Mouse (Mus musculus) spleen, adult 2 months (tissue): ENCODE results near the gene Fgfr2. TPM values are rescaled to one million over a fixed set of nuclear protein-coding genes. Genes with fewer than 3 reads are reported as not detected.
A peak's percentile ranks its signal among the peaks of the same experiment; 100 is the strongest.

Experiments
- DNase-seq, 2 experiments: peaks; one replicate each; pipeline versions ENCODE4 v3.0.0 to v3.0.0-alpha.2; 2012 to 2021; ENCODE audit warnings: low spot score in 2 of 2, low read depth in 1 of 2
- H3K27ac ChIP-seq: fragments of 200-500 bp; 2 replicates; pipeline ENCODE4 v1.5.1; 2012; ENCODE audit warnings: low read length, inconsistent platforms; ENCODE audit not compliant: insufficient read depth
- H3K27me3 ChIP-seq: fragments of 200-500 bp; 2 replicates; pipeline ENCODE4 v1.6.1; 2012; ENCODE audit warnings: mild to moderate bottlenecking, moderate library complexity, low read length, inconsistent platforms; ENCODE audit not compliant: control insufficient read depth, insufficient read depth
- H3K36me3 ChIP-seq: fragments of 200-500 bp; 2 replicates; pipeline ENCODE4 v1.6.1; 2012; ENCODE audit warnings: mild to moderate bottlenecking, low read length, inconsistent platforms; ENCODE audit not compliant: control insufficient read depth, insufficient read depth
- H3K4me1 ChIP-seq: fragments of 200-500 bp; 2 replicates; pipeline ENCODE4 v1.6.1; 2011; ENCODE audit warnings: inconsistent platforms; ENCODE audit not compliant: control insufficient read depth, insufficient read depth, insufficient read length
- H3K4me3 ChIP-seq: fragments of 200-500 bp; 2 replicates; pipeline ENCODE4 v1.5.1; 2011; ENCODE audit warnings: mild to moderate bottlenecking, inconsistent platforms; ENCODE audit not compliant: insufficient read depth, insufficient read length; ENCODE audit errors: extremely low read depth
- CTCF ChIP-seq: fragments of 200-500 bp; IDR thresholded peaks from 2 replicates; pipeline ENCODE4 v1.5.1; 2011; ENCODE audit warnings: mild to moderate bottlenecking, inconsistent platforms; ENCODE audit not compliant: insufficient read depth, insufficient read length, insufficient replicate concordance; ENCODE audit errors: extremely low read depth
- POLR2A ChIP-seq: fragments of 200-500 bp; IDR thresholded peaks from 2 replicates; pipeline ENCODE4 v1.6.1; 2011; ENCODE audit warnings: low read depth, low read length, inconsistent platforms
- WGBS: fragments of 180-500 bp; shearing (Covaris S2); methylation state at CpG from one replicate; pipeline ENCODE4 v1.1.7; 2018; 5-methylcytosine and 5-hydroxymethylcytosine counted together
- polyA plus RNA-seq: library from polyadenylated mRNA; depleted of rRNA; stranded (reverse); fragments of >200 nt; gene quantifications from 2 replicates; pipeline ENCODE4 v1.2.3, GENCODE M21; 2012

Gene Fgfr2
- polyA plus RNA-seq, 1 experiment, result 1.6 TPM

DNA sequence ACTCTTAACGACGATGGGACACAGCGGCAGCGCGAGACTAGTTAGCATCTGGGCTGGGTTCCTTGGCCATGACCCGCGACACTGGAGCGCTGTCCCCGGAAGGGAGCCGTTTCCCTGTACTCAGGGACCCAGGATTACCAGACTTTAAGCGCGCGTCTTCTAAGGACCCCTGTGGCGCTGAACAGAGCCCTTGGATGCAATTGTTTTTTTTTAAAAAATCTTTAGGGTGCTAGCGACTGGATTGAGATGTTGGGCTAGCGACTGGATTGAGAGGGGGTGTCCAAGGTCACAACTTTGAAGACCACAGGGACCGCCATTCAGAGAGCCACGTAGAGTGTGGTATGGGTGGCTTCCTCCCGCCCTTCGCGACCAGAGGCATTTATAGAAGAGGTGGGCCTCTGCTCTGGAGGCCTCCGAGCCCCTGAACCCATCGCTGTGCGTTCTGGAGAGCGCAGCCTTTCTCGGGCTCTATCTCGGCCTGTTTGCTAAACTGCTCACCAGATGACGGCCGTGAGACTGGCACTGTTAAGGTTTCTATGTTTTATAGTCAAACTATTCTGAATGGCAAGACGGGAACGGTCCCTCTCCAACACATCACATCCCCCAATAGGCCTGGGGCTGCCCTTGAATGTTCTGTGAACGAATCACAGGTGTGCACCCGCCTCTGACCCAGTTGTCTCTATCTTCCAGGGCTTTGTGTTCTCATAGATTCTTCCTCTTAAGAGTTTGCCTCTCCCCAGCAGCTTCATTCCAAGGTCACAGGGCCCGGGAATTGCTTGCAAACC is 1.7 kb upstream of the Fgfr2 start:
- H3K4me3 ChIP-seq, result no peak overlapping the region
- no peak for DNase-seq
- WGBS, result 50% methylated on average over 34 of the region's 34 CpGs
- peaks cover 20% of the 10 kb centered on the region for H3K27me3 ChIP-seq
- H3K4me1 ChIP-seq, result peaks cover 8% of the 10 kb centered on the region; the same call in 1 of the 2 replicates
- TF ChIP-seq POLR2A, result no peak
- TF ChIP-seq CTCF, result no peak
- H3K36me3 ChIP-seq, result no peaks in the 10 kb centered on the region
- peak overlapping the region; percentile 14; the same call in 1 of the 2 replicates for H3K27ac ChIP-seq

- Histone ChIP-seq H3K4me1 (peaks cover 8% of the 10 kb centered on the region; the same call in 1 of the 2 replicates), H3K27me3 (peaks cover 20% of the 10 kb centered on the region), H3K4me3 (peak within 1 kb of the TSS; percentile 59), H3K27ac (peak within 1 kb of the TSS; percentile 61), H3K36me3 (no peaks in the 10 kb centered on the region)
- DNase-seq, result peak in 1 of 2 experiments; percentile 20
- no peak for TF ChIP-seq POLR2A
- TF ChIP-seq CTCF, result no peak
- 2% methylated on average over 58 of the region's 59 CpGs for WGBS
These were observed 1.0 kb upstream of the Fgfr2 start, which contains the start of gene Ctbp2 for GRCm38 (mm10) chr7:133123999-133124700. Gene Ctbp2 (minus strand): TSS chr7:133124354.

DNA sequence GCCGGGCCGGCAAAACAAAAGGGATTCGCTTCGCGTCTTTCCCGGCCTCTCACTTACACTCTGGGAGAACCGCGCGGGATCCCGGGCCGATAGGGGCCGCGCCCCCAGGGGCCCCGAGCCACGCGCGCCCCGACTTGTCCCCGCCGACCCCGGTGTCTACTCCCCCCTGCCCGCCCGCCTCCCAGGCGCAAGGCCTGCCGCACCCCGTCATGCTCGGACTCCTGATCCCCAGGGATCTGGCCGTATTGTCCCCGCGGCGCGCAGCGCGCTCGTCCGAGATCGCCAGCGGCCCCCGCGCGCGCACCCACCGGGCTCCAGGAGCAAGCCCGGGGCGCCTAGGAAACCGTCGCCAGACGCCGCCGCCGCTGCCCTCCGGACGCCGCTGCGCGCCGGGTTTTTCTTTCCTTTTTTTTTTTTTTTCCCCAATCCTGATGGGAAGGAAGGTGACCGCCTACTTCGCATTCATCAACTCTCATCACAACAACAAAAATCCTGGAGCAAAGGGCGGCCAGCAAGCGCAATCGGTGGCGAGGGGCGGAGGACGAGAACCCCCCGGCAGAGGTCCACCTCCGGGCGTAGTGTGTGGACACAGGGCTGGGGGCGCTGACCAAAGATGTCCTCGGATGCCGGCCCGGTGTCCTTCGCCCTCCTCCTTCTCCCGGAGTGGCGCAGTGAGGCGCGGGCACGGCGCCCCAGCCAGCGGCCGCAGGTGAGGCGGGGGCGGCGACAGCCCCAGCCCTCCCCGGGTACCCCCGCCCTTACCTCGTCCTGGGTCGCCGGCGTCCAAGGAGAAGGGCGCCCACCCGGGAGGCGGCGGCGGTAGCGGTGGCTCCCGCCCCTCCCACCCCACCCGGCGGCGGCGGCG is 539 bp downstream of the Fgfr2 start:
- H3K4me1 ChIP-seq, result peaks cover 8% of the 10 kb centered on the region; the same call in 1 of the 2 replicates
- H3K4me3 ChIP-seq, result peak overlapping the region; percentile 59
- no peak for DNase-seq
- H3K36me3 ChIP-seq, result no peaks in the 10 kb centered on the region
- H3K27me3 ChIP-seq, result peaks cover 20% of the 10 kb centered on the region
- WGBS, result under 1% methylated on average over 86 of the region's 102 CpGs
- peak overlapping the region; percentile 61 for H3K27ac ChIP-seq
- no peak for TF ChIP-seq CTCF
- no peak for TF ChIP-seq POLR2A

DNA sequence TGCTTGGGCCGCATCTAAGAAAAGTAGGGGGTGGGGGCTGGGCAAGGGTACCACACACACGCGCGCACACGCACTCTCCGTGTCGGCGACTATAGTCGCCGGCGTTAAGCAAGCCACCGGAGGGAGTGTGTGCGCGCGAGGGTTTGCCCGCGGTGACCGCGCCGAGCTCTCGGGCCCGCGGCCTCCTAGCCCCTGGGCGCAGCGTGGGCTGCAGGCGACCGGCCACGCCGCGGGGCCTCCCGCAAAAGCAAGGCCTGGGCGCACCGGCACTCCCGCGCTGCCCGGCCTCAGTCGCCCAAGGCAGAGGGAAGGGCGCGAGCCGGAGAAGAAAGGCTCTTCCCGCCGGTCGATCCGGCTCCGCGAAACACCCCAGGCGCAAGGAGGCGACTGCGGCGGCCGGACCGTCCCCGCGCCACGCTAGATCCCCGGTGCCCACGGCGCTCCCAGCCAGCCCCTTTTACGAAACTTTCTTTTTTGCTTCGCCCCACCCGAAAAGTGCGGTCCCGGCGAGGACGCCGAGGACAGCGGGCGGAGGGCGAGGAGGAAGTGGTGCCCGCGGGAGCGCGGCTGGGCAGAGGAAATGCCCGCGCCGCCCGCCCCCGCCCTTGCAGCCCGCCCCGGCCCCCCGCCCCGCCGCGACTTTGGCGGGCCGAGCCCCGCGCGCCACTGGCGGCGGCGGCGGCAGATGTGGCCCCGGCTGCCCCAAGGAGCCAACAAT is 1.3 kb downstream of the Fgfr2 start:
- no peak for DNase-seq
- Histone ChIP-seq H3K4me3 (peak overlapping the region; percentile 59), H3K36me3 (no peaks in the 10 kb centered on the region), H3K4me1 (peaks cover 8% of the 10 kb centered on the region; the same call in 1 of the 2 replicates), H3K27ac (peak overlapping the region; percentile 57), H3K27me3 (peaks cover 20% of the 10 kb centered on the region)
- TF ChIP-seq POLR2A (no peak), CTCF (no peak)
- 1% methylated on average over 91 of the region's 94 CpGs for WGBS

DNA sequence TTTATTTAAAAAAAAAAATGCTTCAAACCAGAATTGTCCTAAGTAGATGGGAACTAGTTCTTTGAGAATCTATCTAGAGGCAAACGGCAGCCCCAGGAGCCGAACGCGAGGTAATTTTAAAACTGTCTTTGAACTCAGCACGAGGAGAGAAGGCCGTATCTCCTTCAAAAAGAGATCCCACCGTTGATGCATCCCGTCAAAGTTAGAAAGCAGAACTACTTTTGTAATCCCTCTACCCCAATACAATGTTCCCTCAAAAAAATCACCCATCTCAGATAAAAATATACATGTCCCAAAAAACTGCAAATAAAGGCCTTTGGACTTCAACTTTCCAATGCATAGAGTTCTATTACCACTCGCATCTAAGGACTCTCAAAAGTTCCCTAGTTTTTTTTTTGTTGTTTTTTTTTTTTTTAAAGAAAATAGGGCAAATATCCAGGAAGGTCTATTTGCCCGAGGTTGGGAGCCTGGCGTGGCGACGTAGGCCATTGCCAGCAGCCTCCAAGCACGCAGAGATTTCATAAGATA is 2.0 kb downstream of the Fgfr2 start:
- Histone ChIP-seq H3K4me1 (peaks cover 8% of the 10 kb centered on the region; the same call in 1 of the 2 replicates), H3K27ac (no peak overlapping the region), H3K36me3 (no peaks in the 10 kb centered on the region), H3K27me3 (peaks cover 20% of the 10 kb centered on the region), H3K4me3 (peak overlapping the region; percentile 59; the same call in 1 of the 2 replicates)
- no peak for DNase-seq
- TF ChIP-seq CTCF (no peak), POLR2A (no peak)
- 45% methylated on average over 14 of the region's 14 CpGs for WGBS
